Mouse (Mus musculus): ENCODE measurements at regions not wholly inside any gene's neighbourhood (a gene's known extent, or its start where the extent isn't known, plus 50 kb on each side); places are given as distances from the start of the nearest gene placed in this dataset.

DNA sequence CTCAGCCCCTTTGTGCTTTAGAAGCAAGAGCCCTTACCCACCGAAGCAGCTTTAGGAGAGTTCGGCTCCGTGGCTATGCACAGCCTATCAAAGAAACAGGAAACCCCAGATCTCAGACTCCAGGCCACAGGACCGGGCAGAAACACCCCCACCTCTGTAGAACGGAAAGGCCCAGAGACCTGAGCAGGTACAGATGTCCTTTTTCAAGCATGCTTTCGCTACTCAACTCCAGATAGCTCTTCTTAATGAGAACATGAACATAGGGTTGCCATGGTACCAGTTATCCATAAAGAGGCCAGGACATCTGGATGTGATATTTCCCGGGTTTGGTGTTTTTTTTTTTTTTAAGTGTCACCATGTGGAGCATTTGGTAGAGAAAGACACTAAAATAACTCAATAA, 107.4 kb downstream of the Cdc5l start:
- no peak for TF ChIP-seq POLR2A (IDR thresholded peaks at IDR 0.05; ENCODE audit: extremely low read depth, insufficient read depth, low read length)
- no peak for TF ChIP-seq CTCF (IDR thresholded peaks at IDR 0.05; ENCODE audit: low read depth, low read length)
